Mouse (Mus musculus): ENCODE results near the gene Olfr1183. TPM values are rescaled to one million over a fixed set of nuclear protein-coding genes. Genes with fewer than 3 reads are reported as not detected.
"Not testable (repeated sequence)": the region's sequence is repeated elsewhere in the genome, so short reads cannot be mapped to it uniquely, and the experiment has no call there.

Olfr1183 gene
- not detected in 2 replicates for total RNA-seq (2014; fragmentation: Nextera tagmentation)
- not detected in 2 replicates for total RNA-seq (2017)

DNA sequence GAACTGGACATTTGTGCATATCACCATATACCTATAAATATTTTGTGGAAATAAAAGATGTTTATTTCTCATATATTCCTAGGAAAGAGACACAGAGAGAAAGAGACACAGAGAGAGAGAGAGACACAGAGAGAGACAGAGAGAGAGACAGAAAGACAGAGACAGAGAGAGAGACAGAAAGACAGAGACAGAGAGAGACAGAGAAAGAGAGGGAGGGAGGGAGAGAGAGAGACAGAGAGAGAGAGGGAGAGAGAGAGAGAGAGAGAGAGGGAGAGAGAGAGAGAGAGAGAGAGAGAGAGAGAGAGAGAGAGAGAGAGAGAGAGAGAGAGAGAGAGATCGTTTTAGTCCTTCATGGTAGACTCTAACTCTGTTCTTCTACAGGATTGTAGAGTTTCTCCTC lies at the start of gene Olfr1183:
Olfr1183 (plus strand) TSS at position 301 of the 400 bp plus-strand sequence.
- ATAC-seq (replicated peaks; ENCODE audit: low FRiP score, low TSS enrichment, poor library complexity, severe bottlenecking): not testable (repeated sequence)

DNA sequence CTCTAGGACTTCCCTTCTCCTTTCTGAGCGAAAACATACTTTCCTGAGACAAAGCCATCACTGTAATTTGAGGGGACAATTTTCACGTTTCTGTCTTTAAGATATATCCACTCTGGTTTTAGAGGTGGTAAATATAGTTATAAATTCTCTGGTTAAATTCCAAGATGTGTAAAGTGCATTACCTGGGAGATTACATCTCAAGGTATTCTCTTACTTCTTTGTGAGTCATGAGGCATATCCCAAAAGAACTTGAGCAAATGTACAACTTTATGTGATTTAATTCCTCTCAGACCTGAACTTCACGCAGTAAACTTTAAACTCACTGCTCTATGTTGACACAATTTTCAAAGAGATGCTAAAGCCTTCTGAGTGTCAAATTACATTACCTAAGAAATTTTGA lies 48.3 kb upstream of the Olfr1183 start, which contains the start of gene Olfr1179:
Olfr1179 (minus strand) TSS at position 101 of the 400 bp plus-strand sequence.
- no peak for ATAC-seq (replicated peaks; ENCODE audit: low FRiP score, low TSS enrichment, poor library complexity, severe bottlenecking)

DNA sequence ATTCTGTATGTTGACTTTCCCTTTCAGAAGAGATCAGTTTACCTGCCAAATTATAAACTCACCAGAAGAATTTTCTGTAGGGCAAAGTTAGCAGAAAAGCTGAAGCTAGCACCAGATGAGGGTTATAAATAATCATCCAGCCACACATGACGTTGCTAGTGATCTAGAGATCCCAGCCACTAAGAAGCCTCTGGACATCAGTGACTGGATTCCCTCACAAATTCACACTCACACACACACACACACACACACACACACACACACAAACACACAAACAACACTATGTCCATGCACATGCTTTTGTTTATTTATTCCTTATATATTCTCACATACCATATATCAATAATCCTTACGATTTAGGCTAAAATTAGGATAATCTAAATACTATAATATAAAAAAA lies 35.6 kb upstream of the Olfr1183 start, which contains the start of gene Olfr1180:
Olfr1180 (minus strand) TSS at position 101 of the 400 bp plus-strand sequence.
- no peak for ATAC-seq (replicated peaks; ENCODE audit: low FRiP score, low TSS enrichment, poor library complexity, severe bottlenecking)

DNA sequence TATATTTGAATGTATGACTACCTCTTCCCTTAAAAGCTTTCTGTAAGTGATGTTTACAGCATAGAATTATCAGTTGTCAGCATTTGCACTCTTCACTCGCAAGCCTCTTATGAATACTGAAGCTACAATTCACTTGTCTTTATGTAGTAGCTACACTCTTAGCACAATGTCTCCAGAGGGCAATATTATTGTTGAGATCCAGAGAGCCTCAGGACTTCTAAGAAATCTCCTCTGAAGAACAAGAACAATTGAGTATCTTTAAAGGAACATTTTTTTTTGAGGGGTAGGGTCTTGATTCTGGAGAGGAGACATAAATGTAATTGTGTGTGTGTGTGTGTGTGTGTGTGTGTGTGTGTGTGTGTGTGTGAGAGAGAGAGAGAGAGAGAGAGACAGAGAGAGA lies 28.6 kb upstream of the Olfr1183 start, which contains the start of gene Olfr1181:
Olfr1181 (minus strand) TSS at position 101 of the 400 bp plus-strand sequence.
- no peak for ATAC-seq (replicated peaks; ENCODE audit: low FRiP score, low TSS enrichment, poor library complexity, severe bottlenecking)

- ATAC-seq (replicated peaks; ENCODE audit: low FRiP score, low TSS enrichment, poor library complexity, severe bottlenecking): no peak
These were observed 5.6 kb upstream of the Olfr1183 start, which contains the start of gene Gm13757 for GRCm38 (mm10) chr2:88449031-88449430. TSS of gene Gm13757 (minus strand) at chr2:88449131.

GRCm38 (mm10) chr2:88483298-88483697 lies 28.6 kb downstream of the Olfr1183 start, which contains the start of gene Olfr1184:
TSS of gene Olfr1184 (plus strand) at chr2:88483598.
- no peak for ATAC-seq (replicated peaks; ENCODE audit: low FRiP score, low TSS enrichment, poor library complexity, severe bottlenecking)

- no peak for ATAC-seq (replicated peaks; ENCODE audit: low FRiP score, low TSS enrichment, poor library complexity, severe bottlenecking)
These were observed 38.4 kb downstream of the Olfr1183 start, which contains the start of gene Olfr1185-ps1 for GRCm38 (mm10) chr2:88493020-88493419. TSS of gene Olfr1185-ps1 (plus strand) at chr2:88493320.

- ATAC-seq (replicated peaks; ENCODE audit: low FRiP score, low TSS enrichment, poor library complexity, severe bottlenecking): no peak
These were observed 63.6 kb downstream of the Olfr1183 start, which contains the start of gene Olfr1186 for GRCm38 (mm10) chr2:88518251-88518650. TSS of gene Olfr1186 (plus strand) at chr2:88518551.

Other genes starting within 250 kb of the Olfr1183 start
- not detected in 2 replicates for gene Olfr1170, start 226.5 kb upstream of the Olfr1183 start, total RNA-seq (2014; fragmentation: Nextera tagmentation)
- gene Olfr1170, start 226.5 kb upstream of the Olfr1183 start, total RNA-seq (2017): not detected in 2 replicates
- gene Olfr1173, start 175.0 kb upstream of the Olfr1183 start, total RNA-seq (2014; fragmentation: Nextera tagmentation): not detected in 2 replicates
- gene Olfr1173, start 175.0 kb upstream of the Olfr1183 start, total RNA-seq (2017): 0.28 TPM in 1 of 2 replicates, not detected in the other
- gene Olfr1174-ps, start 139.7 kb upstream of the Olfr1183 start, total RNA-seq (2014; fragmentation: Nextera tagmentation): not detected in 2 replicates
- not detected in 2 replicates for gene Olfr1174-ps, start 139.7 kb upstream of the Olfr1183 start, total RNA-seq (2017)
- not detected in 2 replicates for gene Olfr1175-ps, start 127.7 kb upstream of the Olfr1183 start, total RNA-seq (2014; fragmentation: Nextera tagmentation)
- gene Olfr1175-ps, start 127.7 kb upstream of the Olfr1183 start, total RNA-seq (2017): not detected in 2 replicates
- gene Olfr1176, start 118.1 kb upstream of the Olfr1183 start, total RNA-seq (2014; fragmentation: Nextera tagmentation): not detected in 2 replicates
- not detected in 2 replicates for gene Olfr1176, start 118.1 kb upstream of the Olfr1183 start, total RNA-seq (2017)
- gene Olfr1177-ps, start 108.4 kb upstream of the Olfr1183 start, total RNA-seq (2014; fragmentation: Nextera tagmentation): not detected in 2 replicates
- not detected in 2 replicates for gene Olfr1177-ps, start 108.4 kb upstream of the Olfr1183 start, total RNA-seq (2017)
- gene Olfr1178, start 67.8 kb upstream of the Olfr1183 start, total RNA-seq (2014; fragmentation: Nextera tagmentation): not detected in 2 replicates
- gene Olfr1178, start 67.8 kb upstream of the Olfr1183 start, total RNA-seq (2017): not detected in 2 replicates
- gene Olfr1179, start 48.4 kb upstream of the Olfr1183 start, total RNA-seq (2014; fragmentation: Nextera tagmentation): not detected in 2 replicates
- gene Olfr1179, start 48.4 kb upstream of the Olfr1183 start, total RNA-seq (2017): not detected in 2 replicates
- not detected in 2 replicates for gene Olfr1180, start 35.7 kb upstream of the Olfr1183 start, total RNA-seq (2014; fragmentation: Nextera tagmentation)
- gene Olfr1180, start 35.7 kb upstream of the Olfr1183 start, total RNA-seq (2017): not detected in 2 replicates
- gene Olfr1181, start 28.7 kb upstream of the Olfr1183 start, total RNA-seq (2014; fragmentation: Nextera tagmentation): not detected in 2 replicates
- not detected in 2 replicates for gene Olfr1181, start 28.7 kb upstream of the Olfr1183 start, total RNA-seq (2017)
- gene Gm13757, start 5.7 kb upstream of the Olfr1183 start, total RNA-seq (2014; fragmentation: Nextera tagmentation): not detected in 2 replicates
- not detected in 2 replicates for gene Gm13757, start 5.7 kb upstream of the Olfr1183 start, total RNA-seq (2017)
- gene Olfr1184, start 28.7 kb downstream of the Olfr1183 start, total RNA-seq (2014; fragmentation: Nextera tagmentation): not detected in 2 replicates
- not detected in 2 replicates for gene Olfr1184, start 28.7 kb downstream of the Olfr1183 start, total RNA-seq (2017)
- not detected in 2 replicates for gene Olfr1185-ps1, start 38.5 kb downstream of the Olfr1183 start, total RNA-seq (2014; fragmentation: Nextera tagmentation)
- not detected in 2 replicates for gene Olfr1185-ps1, start 38.5 kb downstream of the Olfr1183 start, total RNA-seq (2017)
- not detected in 2 replicates for gene Olfr1186, start 63.7 kb downstream of the Olfr1183 start, total RNA-seq (2014; fragmentation: Nextera tagmentation)
- not detected in 2 replicates for gene Olfr1186, start 63.7 kb downstream of the Olfr1183 start, total RNA-seq (2017)
- not detected in 2 replicates for gene Olfr1188, start 102.1 kb downstream of the Olfr1183 start, total RNA-seq (2014; fragmentation: Nextera tagmentation)
- not detected in 2 replicates for gene Olfr1188, start 102.1 kb downstream of the Olfr1183 start, total RNA-seq (2017)
- not detected in 2 replicates for gene Olfr1189, start 131.6 kb downstream of the Olfr1183 start, total RNA-seq (2014; fragmentation: Nextera tagmentation)
- not detected in 2 replicates for gene Olfr1189, start 131.6 kb downstream of the Olfr1183 start, total RNA-seq (2017)
- gene Olfr1191-ps1, start 185.7 kb downstream of the Olfr1183 start, total RNA-seq (2014; fragmentation: Nextera tagmentation): not detected in 2 replicates
- not detected in 2 replicates for gene Olfr1191-ps1, start 185.7 kb downstream of the Olfr1183 start, total RNA-seq (2017)
- gene Olfr1192-ps1, start 193.6 kb downstream of the Olfr1183 start, total RNA-seq (2014; fragmentation: Nextera tagmentation): not detected in 2 replicates
- not detected in 2 replicates for gene Olfr1192-ps1, start 193.6 kb downstream of the Olfr1183 start, total RNA-seq (2017)
- gene Olfr1193, start 220.8 kb downstream of the Olfr1183 start, total RNA-seq (2014; fragmentation: Nextera tagmentation): not detected in 2 replicates
- not detected in 2 replicates for gene Olfr1193, start 220.8 kb downstream of the Olfr1183 start, total RNA-seq (2017)
- not detected in 2 replicates for gene Olfr1195, start 234.3 kb downstream of the Olfr1183 start, total RNA-seq (2014; fragmentation: Nextera tagmentation)
- not detected in 2 replicates for gene Olfr1195, start 234.3 kb downstream of the Olfr1183 start, total RNA-seq (2017)
- gene Olfr1196, start 249.7 kb downstream of the Olfr1183 start, total RNA-seq (2014; fragmentation: Nextera tagmentation): not detected in 2 replicates
- gene Olfr1196, start 249.7 kb downstream of the Olfr1183 start, total RNA-seq (2017): not detected in 2 replicates